ENCODE assay signal across 7 mouse cellular contexts in the genomic region with DNA sequence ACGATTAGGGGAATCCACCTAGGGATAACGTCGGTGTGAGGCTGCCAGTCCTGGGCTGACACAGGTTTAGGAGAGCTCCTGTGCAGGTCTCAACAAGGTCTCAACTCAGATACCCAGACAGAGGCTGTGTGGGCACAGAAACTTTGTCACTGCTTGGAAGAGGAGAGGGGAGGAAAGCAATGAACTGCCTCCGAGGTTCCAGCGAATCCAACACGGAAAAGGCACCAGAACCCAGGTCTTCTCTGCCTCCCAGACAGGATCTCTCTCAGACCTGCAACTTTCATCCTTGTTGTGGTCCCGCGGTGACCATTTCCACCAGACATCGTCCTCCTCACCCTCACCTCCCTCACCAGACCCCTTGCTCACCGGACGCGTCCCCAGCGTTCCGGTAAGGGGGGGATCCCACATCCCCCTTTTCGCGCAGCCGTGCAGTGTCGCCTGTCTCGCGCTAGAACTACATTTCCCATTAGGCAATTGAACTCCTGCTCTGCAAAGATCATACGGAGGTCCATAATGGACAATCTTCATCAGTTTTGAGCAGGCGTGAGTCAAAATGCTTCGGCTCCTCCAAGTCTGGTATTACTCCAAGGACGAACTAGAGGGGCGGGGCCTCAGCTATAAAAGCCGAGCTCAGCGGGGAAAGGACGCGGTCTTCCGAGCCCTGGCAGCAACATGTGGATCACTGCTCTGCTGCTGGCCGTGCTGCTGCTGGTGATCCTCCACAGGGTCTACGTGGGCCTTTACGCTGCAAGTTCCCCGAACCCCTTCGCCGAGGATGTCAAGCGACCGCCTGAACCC. TPM values are rescaled to one million over a fixed set of nuclear protein-coding genes. Genes with fewer than 3 reads are reported as not detected.
A peak's percentile ranks its signal among the peaks of the same experiment; 100 is the strongest.
DNase-seq lines count a peak whose midpoint lies in the region; ATAC-seq and TF ChIP-seq lines count a peak whose summit lies in the region.

A gene (minus strand): TSS at position 458 of the 798 bp plus-strand sequence.
A gene (plus strand): TSS at position 520 of the 798 bp plus-strand sequence.

- peak within 1 kb of the TSS; percentile 84 for H3K27ac ChIP-seq in embryonic facial prominence, embryonic 10.5 days (replicated peaks)
- peak within 1 kb of the TSS; percentile 62 for H3K27ac ChIP-seq in intestine, postnatal 0 days (ENCODE audit: low read depth, low read length)
- no peak within 1 kb of the TSS for H3K27ac ChIP-seq in midbrain, embryonic 12.5 days (replicated peaks)
- peak within 1 kb of the TSS; percentile 43 for H3K27ac ChIP-seq in small intestine, adult 2 months (ENCODE audit: insufficient read depth, low read depth, low read length)

- intact Hi-C loops in left cerebral cortex, postnatal 4 days (cut with DNase I): no loop called here

- DNase-seq in adrenal gland, postnatal 10 days: peak; percentile 96
- peak; percentile 92 for DNase-seq in embryonic facial prominence, embryonic 10.5 days (ENCODE audit: low spot score)
- peak; percentile 98 for DNase-seq in gonadal fat pad, adult 2 months (ENCODE audit: low read depth)
- peak; percentile 88 for DNase-seq in left cerebral cortex, postnatal 4 days

- peak; percentile 99 for TF ChIP-seq POLR2A in small intestine, adult 2 months (IDR thresholded peaks at IDR 0.05; ENCODE audit: low read depth, low read length)

- H3K9me3 ChIP-seq in embryonic facial prominence, embryonic 10.5 days: no peaks in the 10 kb centered on the region
- no peaks in the 10 kb centered on the region for H3K9me3 ChIP-seq in intestine, postnatal 0 days (ENCODE audit: control insufficient read depth)
- no peaks in the 10 kb centered on the region for H3K9me3 ChIP-seq in midbrain, embryonic 12.5 days

- no peaks in the 10 kb centered on the region for H3K36me3 ChIP-seq in embryonic facial prominence, embryonic 10.5 days (replicated peaks)
- peaks cover 4% of the 10 kb centered on the region; the same call in 1 of the 2 replicates for H3K36me3 ChIP-seq in intestine, postnatal 0 days (ENCODE audit: control insufficient read depth, insufficient read depth)
- H3K36me3 ChIP-seq in midbrain, embryonic 12.5 days: no peaks in the 10 kb centered on the region
- 0 out of 2 replicates have a peak, but pooled peaks cover 4% of the 10 kb centered on the region for H3K36me3 ChIP-seq in small intestine, adult 2 months (ENCODE audit: control insufficient read depth, insufficient read depth, low read length)

- peak within 1 kb of the TSS; percentile 72 for H3K4me3 ChIP-seq in embryonic facial prominence, embryonic 10.5 days
- H3K4me3 ChIP-seq in intestine, postnatal 0 days (ENCODE audit: low read depth, low read length): peak within 1 kb of the TSS; percentile 61
- H3K4me3 ChIP-seq in midbrain, embryonic 12.5 days: peak within 1 kb of the TSS; percentile 64
- peak within 1 kb of the TSS; percentile 82 for H3K4me3 ChIP-seq in small intestine, adult 2 months (ENCODE audit: low read depth, low read length)

- 2% methylated on average over 38 of the region's 38 CpGs for WGBS in embryonic facial prominence, embryonic 10.5 days
- WGBS in intestine, postnatal 0 days: under 1% methylated on average over 38 of the region's 38 CpGs
- WGBS in midbrain, embryonic 12.5 days: 1% methylated on average over 38 of the region's 38 CpGs
- WGBS in small intestine, adult 2 months: under 1% methylated on average over 38 of the region's 38 CpGs

- H3K27me3 ChIP-seq in embryonic facial prominence, embryonic 10.5 days (replicated peaks; ENCODE audit: low read depth, poor library complexity, severe bottlenecking): no peaks in the 10 kb centered on the region
- no peaks in the 10 kb centered on the region for H3K27me3 ChIP-seq in intestine, postnatal 0 days (replicated peaks; ENCODE audit: control insufficient read depth, insufficient read depth, low read length)
- no peaks in the 10 kb centered on the region for H3K27me3 ChIP-seq in midbrain, embryonic 12.5 days
- no peaks in the 10 kb centered on the region for H3K27me3 ChIP-seq in small intestine, adult 2 months (ENCODE audit: control insufficient read depth, insufficient read depth, low read length)

- peaks cover 22% of the 10 kb centered on the region for H3K4me1 ChIP-seq in embryonic facial prominence, embryonic 10.5 days
- peaks cover 3% of the 10 kb centered on the region; the same call in 1 of the 2 replicates for H3K4me1 ChIP-seq in intestine, postnatal 0 days (replicated peaks; ENCODE audit: control insufficient read depth, insufficient read depth, low read length)
- peaks cover 17% of the 10 kb centered on the region for H3K4me1 ChIP-seq in midbrain, embryonic 12.5 days
- H3K4me1 ChIP-seq in small intestine, adult 2 months (ENCODE audit: control insufficient read depth, insufficient read depth, insufficient read length, low read length): peaks cover 7% of the 10 kb centered on the region; the same call in 1 of the 2 replicates

- ATAC-seq in intestine, postnatal 0 days: peak; percentile 86
- ATAC-seq in midbrain, embryonic 12.5 days (ENCODE audit: low FRiP score, low read depth): peak; percentile 92

- H3K9ac ChIP-seq in intestine, postnatal 0 days (ENCODE audit: low read depth, low read length): peak within 1 kb of the TSS; percentile 51
- H3K9ac ChIP-seq in midbrain, embryonic 12.5 days (replicated peaks): peak within 1 kb of the TSS; percentile 67

- no peak for TF ChIP-seq CTCF in intestine, postnatal 0 days (IDR thresholded peaks at IDR 0.05; ENCODE audit: low read depth)
- TF ChIP-seq CTCF in small intestine, adult 2 months (IDR thresholded peaks at IDR 0.05; ENCODE audit: extremely low read depth, insufficient read length, insufficient replicate concordance, low read depth, low read length): no peak

- peak within 1 kb of the TSS; percentile 72 for H3K4me2 ChIP-seq in intestine, postnatal 0 days (replicated peaks; ENCODE audit: low read depth)
- H3K4me2 ChIP-seq in midbrain, embryonic 12.5 days (replicated peaks): peak within 1 kb of the TSS; percentile 86

RNA-seq across cellular contexts. Expression of the first gene that starts in this region (rescaled TPM):
- total RNA-seq in adrenal gland, postnatal 10 days (2021): 10 to 100 TPM; 13.3 to 15.8 TPM
- 13.9 and 14.8 TPM in 2 replicates for polyA plus RNA-seq in embryonic facial prominence, embryonic 10.5 days (2016; fragmentation: Nextera tagmentation; extraction: Ambion mirVana)
- polyA plus RNA-seq in gonadal fat pad, adult 2 months (2012; rRNA removed): 29.9 and 32.8 TPM in 2 replicates
- 11.1 and 11.7 TPM in 2 replicates for polyA plus RNA-seq in intestine, postnatal 0 days (2015; fragmentation: Nextera tagmentation; extraction: Ambion mirVana)
- total RNA-seq in left cerebral cortex, postnatal 4 days (2021): 10 to 100 TPM; 11.9 to 12.1 TPM
- 14.3 and 18.3 TPM in 2 replicates for polyA plus RNA-seq in midbrain, embryonic 12.5 days (2016; fragmentation: Nextera tagmentation; extraction: Ambion mirVana)
- polyA plus RNA-seq in small intestine, adult 2 months (2012; rRNA removed): 13.3 and 22.3 TPM in 2 replicates

RNA-seq across cellular contexts. Expression of the second gene that starts in this region (rescaled TPM):
- total RNA-seq in adrenal gland, postnatal 10 days (2021): 100 to 1,000 TPM; 359 to 375 TPM
- polyA plus RNA-seq in embryonic facial prominence, embryonic 10.5 days (2016; fragmentation: Nextera tagmentation; extraction: Ambion mirVana): 8.6 and 8.9 TPM in 2 replicates
- 55.1 and 64.5 TPM in 2 replicates for polyA plus RNA-seq in gonadal fat pad, adult 2 months (2012; rRNA removed)
- polyA plus RNA-seq in intestine, postnatal 0 days (2015; fragmentation: Nextera tagmentation; extraction: Ambion mirVana): 24.6 and 26.4 TPM in 2 replicates
- 10 to 100 TPM; 16.3 to 20.3 TPM for total RNA-seq in left cerebral cortex, postnatal 4 days (2021)
- polyA plus RNA-seq in midbrain, embryonic 12.5 days (2016; fragmentation: Nextera tagmentation; extraction: Ambion mirVana): 4.4 and 6.9 TPM in 2 replicates
- polyA plus RNA-seq in small intestine, adult 2 months (2012; rRNA removed): 51.6 and 70.7 TPM in 2 replicates

Comparison
In these comparisons a context has a peak if more than half of its experiments do, and no peak if none do; other contexts are left out.
1. RNA of the second gene that starts in this region (total RNA-seq): 359 to 375 TPM in adrenal gland, postnatal 10 days; 16.3 to 20.3 TPM in left cerebral cortex, postnatal 4 days; every median in the first group is over 10 times any median in the second.
2. Peak in every context shown above with its lines, with median percentiles within 50 percentile points of each other: DNase-seq and H3K4me3 ChIP-seq.